Mouse (Mus musculus): Measurements from ENCODE around the gene Hbb-bh2. TPM values are rescaled to one million over a fixed set of nuclear protein-coding genes. Genes with fewer than 3 reads are reported as not detected.

The Hbb-bh2 gene
- polyA plus RNA-seq (2016; fragmentation: Nextera tagmentation; extraction: Ambion mirVana), result 0.50 and 0.56 TPM in 2 replicates

DNA sequence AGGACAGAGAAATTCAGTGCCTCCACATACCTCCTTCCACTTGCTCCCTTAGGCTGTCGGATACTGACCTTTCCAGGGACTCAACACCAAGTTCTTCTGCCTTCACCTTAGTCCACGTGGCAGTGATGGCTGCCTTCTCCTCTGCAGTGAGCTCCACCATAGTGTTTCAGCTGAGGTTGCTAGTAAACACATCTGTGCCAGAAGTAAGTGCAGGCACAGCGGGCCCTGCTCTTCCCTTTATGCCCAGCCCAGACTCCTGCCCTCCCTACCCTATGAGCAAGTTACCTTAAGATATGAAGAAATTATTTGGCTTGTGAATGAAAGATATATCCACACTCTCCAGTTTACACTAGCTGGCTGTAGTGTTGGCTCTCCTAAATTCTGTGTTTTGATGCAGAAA lies at the start of gene Hbb-bh2:
TSS of gene Hbb-bh2 (minus strand) at position 253 of the 400 bp plus-strand sequence.
- Histone ChIP-seq H3K4me2 (no peak within 1 kb of the TSS; the same call in 1 of the 2 replicates), H3K4me1 (replicated peaks) (no peaks in the 10 kb centered on the region), H3K4me3 (no peak within 1 kb of the TSS), H3K9ac (no peak within 1 kb of the TSS), H3K27me3 (replicated peaks) (no peaks in the 10 kb centered on the region), H3K9me3 (replicated peaks) (no peaks in the 10 kb centered on the region), H3K27ac (ENCODE audit: poor library complexity, severe bottlenecking) (no peak within 1 kb of the TSS), H3K36me3 (no peaks in the 10 kb centered on the region)
- WGBS, result 58% methylated on average over 3 of the region's 3 CpGs
- peak; percentile 66 for ATAC-seq (ENCODE audit: insufficient number of reproducible peaks, low FRiP score)

DNA sequence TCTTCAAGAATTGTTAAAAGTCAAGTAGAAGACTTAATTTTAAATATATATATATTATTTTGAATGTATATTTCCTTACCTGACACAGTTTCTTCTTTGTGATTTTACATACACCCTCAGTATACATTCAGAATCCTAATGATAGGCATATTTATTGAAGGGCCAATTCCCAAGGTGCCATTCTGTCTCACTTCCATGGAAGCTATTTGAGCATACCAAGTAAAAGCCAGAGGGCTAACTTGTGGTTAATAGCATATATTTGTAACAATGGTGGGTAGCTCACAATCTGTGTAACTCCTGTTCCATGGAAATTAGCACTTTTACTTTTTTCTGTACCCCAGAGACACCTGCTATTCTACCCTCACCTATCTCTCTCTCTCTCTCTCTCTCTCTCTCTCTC lies 45.8 kb upstream of the Hbb-bh2 start, which contains the start of gene Olfr66:
TSS of gene Olfr66 (minus strand) at position 101 of the 400 bp plus-strand sequence.
- H3K4me3 ChIP-seq, result no peak within 1 kb of the TSS
- H3K4me2 ChIP-seq, result no peak within 1 kb of the TSS
- H3K9ac ChIP-seq, result no peak within 1 kb of the TSS
- no peaks in the 10 kb centered on the region for H3K27me3 ChIP-seq (replicated peaks)
- no peaks in the 10 kb centered on the region for H3K36me3 ChIP-seq
- no peaks in the 10 kb centered on the region for H3K4me1 ChIP-seq (replicated peaks)
- H3K9me3 ChIP-seq (replicated peaks), result no peaks in the 10 kb centered on the region
- no peak for ATAC-seq (ENCODE audit: insufficient number of reproducible peaks, low FRiP score)
- H3K27ac ChIP-seq (ENCODE audit: poor library complexity, severe bottlenecking), result no peak within 1 kb of the TSS

DNA sequence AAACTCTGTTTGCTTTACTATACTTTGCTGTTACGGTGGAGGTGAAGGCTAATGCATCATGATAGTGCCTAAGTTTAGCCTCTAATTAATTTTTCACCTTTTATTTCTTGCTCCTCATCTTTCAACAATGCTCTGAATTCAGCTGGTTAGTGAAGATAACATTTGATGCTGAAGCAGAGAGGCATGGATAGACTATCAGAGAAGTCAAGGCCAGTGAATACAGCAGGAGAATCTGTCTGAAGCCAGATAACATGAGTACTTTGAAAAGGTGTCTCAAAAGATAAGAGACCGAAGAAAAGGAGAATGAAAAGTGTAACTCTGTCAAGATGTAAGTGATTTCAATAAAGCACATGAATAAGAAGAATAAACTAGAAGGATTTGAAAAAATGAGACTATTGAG lies 36.8 kb upstream of the Hbb-bh2 start:
- Histone ChIP-seq H3K4me1 (replicated peaks) (no peaks in the 10 kb centered on the region), H3K4me3 (no peak overlapping the region), H3K27me3 (replicated peaks) (no peaks in the 10 kb centered on the region), H3K27ac (ENCODE audit: poor library complexity, severe bottlenecking) (no peak overlapping the region), H3K9ac (no peak overlapping the region), H3K9me3 (replicated peaks) (no peaks in the 10 kb centered on the region), H3K36me3 (no peaks in the 10 kb centered on the region), H3K4me2 (no peak overlapping the region)
- peak; percentile 74 for ATAC-seq (ENCODE audit: insufficient number of reproducible peaks, low FRiP score)
- WGBS, result 44% methylated on average over 2 of the region's 2 CpGs

DNA sequence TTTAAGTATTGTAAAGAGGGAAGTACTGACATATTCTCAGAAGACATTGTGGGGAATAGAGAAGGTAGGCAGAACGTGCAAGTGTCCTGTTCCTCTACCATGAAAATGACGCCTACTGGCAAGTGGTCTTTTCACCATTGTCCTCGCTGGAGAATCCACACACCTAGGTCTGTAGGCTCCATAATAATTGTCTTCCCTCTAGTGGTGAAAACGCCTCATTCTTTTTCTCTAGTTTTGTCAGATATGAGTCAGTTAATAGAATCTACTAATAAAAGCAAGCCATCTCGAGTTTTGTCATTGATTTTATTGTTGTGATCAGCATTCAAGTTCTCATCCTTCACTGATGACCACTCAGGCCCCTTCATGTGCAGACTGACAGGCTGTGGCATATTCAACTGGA lies 34.1 kb upstream of the Hbb-bh2 start:
- WGBS, result 43% methylated on average over 5 of the region's 5 CpGs

DNA sequence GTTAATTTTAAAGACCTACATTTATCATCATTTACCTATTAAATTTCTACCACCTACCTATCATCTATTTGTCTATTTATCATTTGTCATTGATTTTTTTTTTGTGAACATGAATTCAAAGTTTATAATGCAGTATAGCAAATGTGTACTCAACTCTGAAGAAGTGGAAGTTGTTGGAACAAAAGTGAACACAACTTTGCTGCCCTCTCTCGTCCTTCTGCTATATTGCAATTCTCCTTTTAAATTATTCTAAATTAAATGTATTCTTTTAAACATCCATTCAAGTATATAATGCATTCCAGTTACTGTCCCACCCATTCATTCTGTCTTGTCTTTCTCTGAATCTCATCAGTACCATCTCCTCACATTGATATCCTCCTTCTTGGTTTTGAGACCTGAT lies 32.7 kb upstream of the Hbb-bh2 start:
- H3K9me3 ChIP-seq (replicated peaks), result no peaks in the 10 kb centered on the region
- H3K4me3 ChIP-seq, result no peak overlapping the region
- H3K4me2 ChIP-seq, result no peak overlapping the region
- 0 out of 2 replicates have a peak, but pooled peaks cover 3% of the 10 kb centered on the region for H3K4me1 ChIP-seq (replicated peaks)
- 2% methylated on average over 1 of the region's 1 CpGs for WGBS
- no peaks in the 10 kb centered on the region for H3K36me3 ChIP-seq
- no peak overlapping the region for H3K27ac ChIP-seq (ENCODE audit: poor library complexity, severe bottlenecking)
- H3K9ac ChIP-seq, result no peak overlapping the region
- ATAC-seq (ENCODE audit: insufficient number of reproducible peaks, low FRiP score), result no peak
- H3K27me3 ChIP-seq (replicated peaks), result no peaks in the 10 kb centered on the region

More for the DNA sequence above, 34.1 kb upstream of the Hbb-bh2 start:
- Histone ChIP-seq H3K27ac (ENCODE audit: poor library complexity, severe bottlenecking) (no peak overlapping the region), H3K36me3 (no peaks in the 10 kb centered on the region), H3K4me2 (no peak overlapping the region), H3K9ac (no peak overlapping the region), H3K4me1 (replicated peaks) (0 out of 2 replicates have a peak, but pooled peaks cover 3% of the 10 kb centered on the region), H3K27me3 (replicated peaks) (no peaks in the 10 kb centered on the region), H3K9me3 (replicated peaks) (no peaks in the 10 kb centered on the region), H3K4me3 (no peak overlapping the region)
- no peak for ATAC-seq (ENCODE audit: insufficient number of reproducible peaks, low FRiP score)

DNA sequence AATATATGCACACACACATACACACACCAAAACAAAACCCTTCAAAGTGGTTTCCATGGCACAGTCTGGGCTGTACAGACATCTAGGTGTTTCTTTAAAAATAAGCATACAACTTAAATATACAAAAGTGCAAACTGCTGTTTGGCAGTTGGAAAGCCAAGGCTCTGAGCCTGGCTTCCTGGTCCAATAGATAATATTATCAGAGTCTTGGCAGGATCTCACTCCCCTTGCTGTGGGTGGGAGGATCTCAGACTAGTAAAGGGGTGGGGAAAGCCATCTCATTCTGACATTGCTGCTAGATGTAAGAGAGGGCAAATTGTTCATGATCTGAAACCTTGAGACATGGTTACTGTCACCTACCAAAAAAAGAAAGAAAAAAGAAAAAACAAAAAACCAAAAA lies 30.3 kb upstream of the Hbb-bh2 start:
- Histone ChIP-seq H3K27ac (ENCODE audit: poor library complexity, severe bottlenecking) (peak overlapping the region; percentile 75), H3K27me3 (replicated peaks) (no peaks in the 10 kb centered on the region)
- peak; percentile 92 for ATAC-seq (ENCODE audit: insufficient number of reproducible peaks, low FRiP score)

DNA sequence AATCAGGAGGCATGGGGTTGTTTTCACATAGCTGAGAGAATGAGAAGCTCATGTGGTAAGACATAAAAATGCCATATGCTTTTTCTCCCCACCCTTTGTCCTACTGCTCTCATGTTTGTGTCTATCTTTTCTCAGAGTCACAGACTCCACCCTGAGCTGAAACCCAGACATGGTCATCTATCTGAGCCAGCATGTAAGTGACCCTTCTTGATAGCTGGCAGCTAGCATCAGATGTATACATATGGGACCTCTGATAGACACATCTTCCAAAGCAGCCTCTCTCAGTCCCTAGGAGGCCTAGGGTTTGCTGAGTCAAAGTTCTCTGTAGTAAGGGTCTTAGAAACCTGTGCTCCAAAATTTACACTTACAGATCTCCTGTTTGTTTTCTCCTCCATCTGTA lies 25.4 kb upstream of the Hbb-bh2 start:
- Histone ChIP-seq H3K27me3 (replicated peaks) (no peaks in the 10 kb centered on the region), H3K36me3 (no peaks in the 10 kb centered on the region), H3K4me2 (no peak overlapping the region), H3K9me3 (replicated peaks) (no peaks in the 10 kb centered on the region), H3K27ac (ENCODE audit: poor library complexity, severe bottlenecking) (peak overlapping the region; percentile 51; the same call in 1 of the 2 replicates), H3K9ac (no peak overlapping the region), H3K4me1 (replicated peaks) (peaks cover 6% of the 10 kb centered on the region; the same call in 1 of the 2 replicates), H3K4me3 (no peak overlapping the region)
- ATAC-seq (ENCODE audit: insufficient number of reproducible peaks, low FRiP score), result peak; percentile 88

More for the DNA sequence above, 30.3 kb upstream of the Hbb-bh2 start:
- Histone ChIP-seq H3K4me3 (no peak overlapping the region), H3K36me3 (no peaks in the 10 kb centered on the region), H3K9ac (no peak overlapping the region), H3K9me3 (replicated peaks) (no peaks in the 10 kb centered on the region), H3K4me2 (no peak overlapping the region), H3K4me1 (replicated peaks) (0 out of 2 replicates have a peak, but pooled peaks cover 3% of the 10 kb centered on the region)

DNA sequence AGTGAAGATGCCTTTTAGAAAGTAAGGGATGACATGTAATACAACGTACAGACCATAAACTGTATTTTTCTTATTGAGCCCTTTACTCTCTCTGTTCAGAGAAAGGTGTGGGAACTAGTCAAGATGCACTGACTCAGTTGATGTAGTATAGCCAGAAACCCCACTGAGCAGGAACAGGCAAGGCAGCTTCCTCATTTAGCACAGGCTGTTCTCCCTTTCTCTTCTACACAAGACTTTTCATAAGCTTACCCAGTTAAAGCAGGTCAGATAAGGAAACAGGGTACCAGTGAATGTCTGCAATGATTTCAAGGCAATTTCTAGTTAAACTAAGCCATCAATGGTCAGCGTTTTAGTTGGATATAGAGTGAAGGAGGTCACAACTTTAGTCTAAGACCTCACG lies 21.2 kb upstream of the Hbb-bh2 start:
- no peak for ATAC-seq (ENCODE audit: insufficient number of reproducible peaks, low FRiP score)
- H3K4me3 ChIP-seq, result no peak overlapping the region
- peak overlapping the region; percentile 62 for H3K27ac ChIP-seq (ENCODE audit: poor library complexity, severe bottlenecking)
- H3K9me3 ChIP-seq (replicated peaks), result no peaks in the 10 kb centered on the region
- no peaks in the 10 kb centered on the region for H3K36me3 ChIP-seq
- WGBS, result 71% methylated on average over 3 of the region's 3 CpGs
- H3K27me3 ChIP-seq (replicated peaks), result no peaks in the 10 kb centered on the region
- no peak overlapping the region for H3K4me2 ChIP-seq
- peaks cover 5% of the 10 kb centered on the region; the same call in 1 of the 2 replicates for H3K4me1 ChIP-seq (replicated peaks)
- no peak overlapping the region for H3K9ac ChIP-seq

DNA sequence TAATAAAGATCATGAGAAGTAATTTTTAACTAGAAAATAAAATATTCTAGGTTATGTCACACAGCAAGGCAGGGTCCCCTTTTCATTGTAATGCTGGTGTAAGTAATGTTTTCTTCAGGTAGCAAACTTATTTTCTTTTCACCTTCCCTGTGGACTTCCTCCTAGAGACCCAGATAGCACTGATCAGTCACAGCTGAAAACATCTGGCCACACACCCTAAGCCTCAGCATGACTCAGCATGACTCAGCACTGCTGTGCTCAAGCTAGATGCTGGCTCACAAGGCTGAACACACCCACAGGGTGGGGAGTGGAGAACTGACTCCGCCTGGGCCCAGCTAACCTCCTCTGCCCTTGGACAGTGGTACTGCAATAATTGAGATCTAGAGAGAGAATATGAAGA lies 20.5 kb upstream of the Hbb-bh2 start:
- no peak overlapping the region for H3K27ac ChIP-seq (ENCODE audit: poor library complexity, severe bottlenecking)
- 38% methylated on average over 1 of the region's 1 CpGs for WGBS
- peak; percentile 92 for ATAC-seq (ENCODE audit: insufficient number of reproducible peaks, low FRiP score)
- H3K4me2 ChIP-seq, result no peak overlapping the region
- H3K4me3 ChIP-seq, result no peak overlapping the region
- no peaks in the 10 kb centered on the region for H3K9me3 ChIP-seq (replicated peaks)
- H3K4me1 ChIP-seq (replicated peaks), result peaks cover 5% of the 10 kb centered on the region; the same call in 1 of the 2 replicates
- no peaks in the 10 kb centered on the region for H3K27me3 ChIP-seq (replicated peaks)
- no peak overlapping the region for H3K9ac ChIP-seq
- no peaks in the 10 kb centered on the region for H3K36me3 ChIP-seq

DNA sequence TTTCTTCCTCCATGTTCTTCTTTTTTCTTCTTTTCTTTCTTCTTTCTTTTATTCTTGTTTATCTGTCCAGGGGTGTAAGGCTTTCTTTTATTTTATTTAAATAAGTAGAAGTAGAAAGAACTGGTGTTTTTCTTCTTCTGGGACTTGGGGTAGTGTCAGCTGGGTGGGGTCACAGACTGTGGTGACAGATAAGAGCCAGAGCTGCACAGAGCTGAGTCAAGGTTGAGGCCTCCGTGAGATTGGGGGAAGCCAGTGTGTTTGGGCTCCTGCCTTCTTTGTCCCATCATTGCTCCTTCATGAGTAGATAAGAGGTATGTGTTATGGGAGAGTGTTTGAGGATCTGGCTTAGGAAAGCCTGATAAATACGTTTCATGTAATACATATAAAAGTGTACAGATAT lies 18.8 kb upstream of the Hbb-bh2 start:
- Histone ChIP-seq H3K9me3 (replicated peaks) (no peaks in the 10 kb centered on the region), H3K4me3 (no peak overlapping the region), H3K27me3 (replicated peaks) (no peaks in the 10 kb centered on the region), H3K36me3 (no peaks in the 10 kb centered on the region), H3K27ac (ENCODE audit: poor library complexity, severe bottlenecking) (no peak overlapping the region; the same call in 1 of the 2 replicates), H3K4me1 (replicated peaks) (peaks cover 5% of the 10 kb centered on the region; the same call in 1 of the 2 replicates), H3K9ac (no peak overlapping the region), H3K4me2 (no peak overlapping the region)
- ATAC-seq (ENCODE audit: insufficient number of reproducible peaks, low FRiP score), result peak; percentile 93
- WGBS, result 1% methylated on average over 2 of the region's 2 CpGs

DNA sequence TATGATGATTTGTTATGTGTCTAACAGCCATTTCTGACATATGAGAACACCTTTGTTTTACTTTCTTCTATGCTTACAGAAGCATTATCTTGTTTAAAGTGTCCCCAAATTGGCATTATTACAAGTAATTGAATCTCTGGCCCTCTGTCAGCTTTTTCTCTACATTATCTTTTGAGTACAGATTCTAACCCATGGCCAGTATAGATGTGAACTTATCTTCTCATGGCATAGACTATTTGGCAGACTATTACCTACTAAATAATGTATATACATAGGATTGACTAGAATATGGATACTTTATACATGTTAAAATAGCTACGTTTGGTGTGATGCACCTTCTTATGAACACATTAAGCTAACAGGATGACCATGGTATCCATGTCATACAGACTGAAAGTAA lies 14.3 kb upstream of the Hbb-bh2 start:
- Histone ChIP-seq H3K27me3 (replicated peaks) (no peaks in the 10 kb centered on the region), H3K27ac (ENCODE audit: poor library complexity, severe bottlenecking) (no peak overlapping the region; the same call in 1 of the 2 replicates), H3K4me3 (no peak overlapping the region), H3K9ac (no peak overlapping the region), H3K4me2 (no peak overlapping the region), H3K36me3 (no peaks in the 10 kb centered on the region), H3K4me1 (replicated peaks) (peaks cover 2% of the 10 kb centered on the region; the same call in 1 of the 2 replicates), H3K9me3 (replicated peaks) (no peaks in the 10 kb centered on the region)
- 67% methylated on average over 1 of the region's 1 CpGs for WGBS
- ATAC-seq (ENCODE audit: insufficient number of reproducible peaks, low FRiP score), result no peak

DNA sequence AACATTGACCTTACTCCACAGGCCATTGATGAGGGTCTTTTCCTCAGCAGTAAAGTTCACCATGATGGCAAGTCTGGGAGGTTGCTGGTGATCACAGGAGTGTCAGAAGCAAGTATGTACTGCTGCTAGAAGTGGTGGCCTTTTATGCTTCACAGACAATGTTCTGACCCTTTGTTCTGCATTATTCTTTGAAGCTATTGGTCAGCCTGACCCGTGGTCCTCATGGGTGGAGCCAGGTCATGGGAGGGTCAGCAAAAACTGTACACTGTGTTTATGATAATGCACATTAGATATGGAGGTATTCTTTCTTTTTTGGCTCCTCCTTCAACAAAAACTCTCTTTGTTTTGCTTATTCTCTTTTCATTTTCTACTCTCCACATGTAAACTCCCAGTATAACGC lies 12.8 kb upstream of the Hbb-bh2 start, which contains the start of gene Hbb-y:
TSS of gene Hbb-y (minus strand) at position 127 of the 400 bp plus-strand sequence.
- Histone ChIP-seq H3K4me3 (0 out of 2 replicates have a peak within 1 kb of the TSS, but pooled peaks have one; percentile 3), H3K36me3 (no peaks in the 10 kb centered on the region), H3K4me1 (replicated peaks) (no peaks in the 10 kb centered on the region), H3K9me3 (replicated peaks) (no peaks in the 10 kb centered on the region), H3K4me2 (no peak within 1 kb of the TSS), H3K27me3 (replicated peaks) (no peaks in the 10 kb centered on the region), H3K27ac (ENCODE audit: poor library complexity, severe bottlenecking) (0 out of 2 replicates have a peak within 1 kb of the TSS, but pooled peaks have one; percentile 23), H3K9ac (no peak within 1 kb of the TSS)
- ATAC-seq (ENCODE audit: insufficient number of reproducible peaks, low FRiP score), result peak; percentile 86
- 62% methylated on average over 2 of the region's 2 CpGs for WGBS

Measured in heart, embryonic 12.5 days (tissue).